Mouse (Mus musculus): Measurements from ENCODE around the gene Nbr1. TPM values are rescaled to one million over a fixed set of nuclear protein-coding genes. Genes with fewer than 3 reads are reported as not detected.
"Not testable (repeated sequence)": the region's sequence is repeated elsewhere in the genome, so short reads cannot be mapped to it uniquely, and the experiment has no call there.

Gene Nbr1
- polyA plus RNA-seq, 1 experiment from 2014 or later, result 50.9 TPM

GRCm38 (mm10) chr11:101620022-101620655, 68.2 kb downstream of the Nbr1 start:
- not testable (repeated sequence) for H3K4me2 ChIP-seq (ENCODE audit: low read length); H3K27me3 ChIP-seq (replicated peaks; ENCODE audit: control insufficient read depth, insufficient read depth, low read length); H3K9ac ChIP-seq (ENCODE audit: low read length); DNase-seq (ENCODE audit: low spot score); ATAC-seq (replicated peaks; ENCODE audit: low FRiP score, low TSS enrichment, low read depth); H3K9me3 ChIP-seq (ENCODE audit: control insufficient read depth, low read length); H3K36me3 ChIP-seq (ENCODE audit: control insufficient read depth, insufficient read depth, low read length); H3K27ac ChIP-seq (ENCODE audit: low read depth); H3K4me3 ChIP-seq (ENCODE audit: low read depth, low read length)
- peaks cover 19% of the 10 kb centered on the region for H3K4me1 ChIP-seq (replicated peaks; ENCODE audit: control insufficient read depth, insufficient read depth, low read length)
- WGBS, result 83% methylated on average over 11 of the region's 11 CpGs

GRCm38 (mm10) chr11:101626649-101626994, 74.7 kb downstream of the Nbr1 start:
- no peaks in the 10 kb centered on the region for H3K27me3 ChIP-seq (replicated peaks; ENCODE audit: control insufficient read depth, insufficient read depth, low read length)
- no peak for DNase-seq (ENCODE audit: low spot score)
- no peaks in the 10 kb centered on the region for H3K4me1 ChIP-seq (replicated peaks; ENCODE audit: control insufficient read depth, insufficient read depth, low read length)
- peak overlapping the region; percentile 51 for H3K9ac ChIP-seq (ENCODE audit: low read length)
- H3K4me3 ChIP-seq (ENCODE audit: low read depth, low read length), result peak overlapping the region; percentile 39
- H3K27ac ChIP-seq (ENCODE audit: low read depth), result peak overlapping the region; percentile 98
- peak overlapping the region; percentile 57 for H3K4me2 ChIP-seq (ENCODE audit: low read length)
- H3K9me3 ChIP-seq (ENCODE audit: control insufficient read depth, low read length), result no peaks in the 10 kb centered on the region
- 3% methylated on average over 8 of the region's 8 CpGs for WGBS
- H3K36me3 ChIP-seq (ENCODE audit: control insufficient read depth, insufficient read depth, low read length), result no peaks in the 10 kb centered on the region; the same call in 1 of the 2 replicates
- ATAC-seq (replicated peaks; ENCODE audit: low FRiP score, low TSS enrichment, low read depth), result peak; percentile 20

GRCm38 (mm10) chr11:101626995-101627856, 75.3 kb downstream of the Nbr1 start, which contains the start of gene Rdm1:
TSS of gene Rdm1 (plus strand) at chr11:101627195.
- H3K36me3 ChIP-seq (ENCODE audit: control insufficient read depth, insufficient read depth, low read length), result no peaks in the 10 kb centered on the region; the same call in 1 of the 2 replicates
- ATAC-seq (replicated peaks; ENCODE audit: low FRiP score, low TSS enrichment, low read depth) (peak; percentile 93), DNase-seq (ENCODE audit: low spot score) (peak; percentile 92)
- no peaks in the 10 kb centered on the region for H3K4me1 ChIP-seq (replicated peaks; ENCODE audit: control insufficient read depth, insufficient read depth, low read length)
- peak within 1 kb of the TSS; percentile 53 for H3K4me3 ChIP-seq (ENCODE audit: low read depth, low read length)
- no peaks in the 10 kb centered on the region for H3K9me3 ChIP-seq (ENCODE audit: control insufficient read depth, low read length)
- WGBS, result under 1% methylated on average over 34 of the region's 34 CpGs
- peak within 1 kb of the TSS; percentile 88 for H3K4me2 ChIP-seq (ENCODE audit: low read length)
- H3K9ac ChIP-seq (ENCODE audit: low read length), result peak within 1 kb of the TSS; percentile 70
- peak within 1 kb of the TSS; percentile 98 for H3K27ac ChIP-seq (ENCODE audit: low read depth)
- no peaks in the 10 kb centered on the region for H3K27me3 ChIP-seq (replicated peaks; ENCODE audit: control insufficient read depth, insufficient read depth, low read length)

- under 1% methylated on average over 33 of the region's 33 CpGs for WGBS
- Histone ChIP-seq H3K9me3 (ENCODE audit: control insufficient read depth, low read length) (no peaks in the 10 kb centered on the region), H3K27ac (ENCODE audit: low read depth) (peak overlapping the region; percentile 98), H3K36me3 (ENCODE audit: control insufficient read depth, insufficient read depth, low read length) (no peaks in the 10 kb centered on the region; the same call in 1 of the 2 replicates), H3K27me3 (replicated peaks; ENCODE audit: control insufficient read depth, insufficient read depth, low read length) (no peaks in the 10 kb centered on the region), H3K9ac (ENCODE audit: low read length) (peak overlapping the region; percentile 70), H3K4me2 (ENCODE audit: low read length) (peak overlapping the region; percentile 88), H3K4me1 (replicated peaks; ENCODE audit: control insufficient read depth, insufficient read depth, low read length) (no peaks in the 10 kb centered on the region), H3K4me3 (ENCODE audit: low read depth, low read length) (peak overlapping the region; percentile 53)
- peak; percentile 53 for ATAC-seq (replicated peaks; ENCODE audit: low FRiP score, low TSS enrichment, low read depth)
- peak; percentile 98 for DNase-seq (ENCODE audit: low spot score)
Measured at GRCm38 (mm10) chr11:101627857-101628559, 76.1 kb downstream of the Nbr1 start.

GRCm38 (mm10) chr11:101628733-101629417, 76.9 kb downstream of the Nbr1 start:
- ATAC-seq (replicated peaks; ENCODE audit: low FRiP score, low TSS enrichment, low read depth); H3K27me3 ChIP-seq (replicated peaks; ENCODE audit: control insufficient read depth, insufficient read depth, low read length); DNase-seq (ENCODE audit: low spot score); H3K36me3 ChIP-seq (ENCODE audit: control insufficient read depth, insufficient read depth, low read length); H3K9me3 ChIP-seq (ENCODE audit: control insufficient read depth, low read length); H3K27ac ChIP-seq (ENCODE audit: low read depth); H3K4me1 ChIP-seq (replicated peaks; ENCODE audit: control insufficient read depth, insufficient read depth, low read length): not testable (repeated sequence)
- Histone ChIP-seq H3K9ac (ENCODE audit: low read length) (peak overlapping the region; percentile 70), H3K4me3 (ENCODE audit: low read depth, low read length) (peak overlapping the region; percentile 53), H3K4me2 (ENCODE audit: low read length) (peak overlapping the region; percentile 88)
- 70% methylated on average over 4 of the region's 5 CpGs for WGBS

Other genes starting within 250 kb of the Nbr1 start
- 141 and 155 TPM in 2 replicates for gene Becn1, start 249.9 kb upstream of the Nbr1 start, polyA plus RNA-seq (2014; fragmentation: Nextera tagmentation; extraction: Ambion mirVana)
- 112 and 118 TPM in 2 replicates for gene Psme3, start 235.9 kb upstream of the Nbr1 start, polyA plus RNA-seq (2014; fragmentation: Nextera tagmentation; extraction: Ambion mirVana)
- gene Aoc2, start 227.1 kb upstream of the Nbr1 start, polyA plus RNA-seq (2014; fragmentation: Nextera tagmentation; extraction: Ambion mirVana), result 1.4 and 1.8 TPM in 2 replicates
- 1.9 and 2.3 TPM in 2 replicates for gene Aoc3, start 221.5 kb upstream of the Nbr1 start, polyA plus RNA-seq (2014; fragmentation: Nextera tagmentation; extraction: Ambion mirVana)
- not detected in 2 replicates for gene G6pc, start 184.6 kb upstream of the Nbr1 start, polyA plus RNA-seq (2014; fragmentation: Nextera tagmentation; extraction: Ambion mirVana)
- 78.9 and 80.2 TPM in 2 replicates for gene Aarsd1, start 134.5 kb upstream of the Nbr1 start, polyA plus RNA-seq (2014; fragmentation: Nextera tagmentation; extraction: Ambion mirVana)
- 8.6 and 9.6 TPM in 2 replicates for gene Gm27029, start 127.4 kb upstream of the Nbr1 start, polyA plus RNA-seq (2014; fragmentation: Nextera tagmentation; extraction: Ambion mirVana)
- gene Rundc1, start 127.1 kb upstream of the Nbr1 start, polyA plus RNA-seq (2014; fragmentation: Nextera tagmentation; extraction: Ambion mirVana), result 13.5 and 14.5 TPM in 2 replicates
- gene Ptges3l, start 126.8 kb upstream of the Nbr1 start, polyA plus RNA-seq (2014; fragmentation: Nextera tagmentation; extraction: Ambion mirVana), result 16.3 and 17.9 TPM in 2 replicates
- gene Rpl27, start 109.9 kb upstream of the Nbr1 start, polyA plus RNA-seq (2014; fragmentation: Nextera tagmentation; extraction: Ambion mirVana), result 412 and 439 TPM in 2 replicates
- gene Ifi35, start 103.7 kb upstream of the Nbr1 start, polyA plus RNA-seq (2014; fragmentation: Nextera tagmentation; extraction: Ambion mirVana), result 16.9 and 18.3 TPM in 2 replicates
- gene Rnd2, start 87.2 kb upstream of the Nbr1 start, polyA plus RNA-seq (2014; fragmentation: Nextera tagmentation; extraction: Ambion mirVana), result 15.9 and 16.7 TPM in 2 replicates
- 50.7 and 60.0 TPM in 2 replicates for gene Vat1, start 85.9 kb upstream of the Nbr1 start, polyA plus RNA-seq (2014; fragmentation: Nextera tagmentation; extraction: Ambion mirVana)
- 13.3 and 17.1 TPM in 2 replicates for gene Brca1, start 194 bp upstream of the Nbr1 start, polyA plus RNA-seq (2014; fragmentation: Nextera tagmentation; extraction: Ambion mirVana)
- gene Tmem106a, start 30.1 kb downstream of the Nbr1 start, polyA plus RNA-seq (2014; fragmentation: Nextera tagmentation; extraction: Ambion mirVana), result 7.6 and 8.9 TPM in 2 replicates
- not detected in 2 replicates for gene Gm11634, start 47.1 kb downstream of the Nbr1 start, polyA plus RNA-seq (2014; fragmentation: Nextera tagmentation; extraction: Ambion mirVana)
- gene Rdm1, start 75.0 kb downstream of the Nbr1 start, polyA plus RNA-seq (2014; fragmentation: Nextera tagmentation; extraction: Ambion mirVana), result 30.8 and 44.8 TPM in 2 replicates
- gene Arl4d, start 113.4 kb downstream of the Nbr1 start, polyA plus RNA-seq (2014; fragmentation: Nextera tagmentation; extraction: Ambion mirVana), result 7.8 and 8.3 TPM in 2 replicates
- gene Dhx8, start 180.8 kb downstream of the Nbr1 start, polyA plus RNA-seq (2014; fragmentation: Nextera tagmentation; extraction: Ambion mirVana), result 28.3 and 35.3 TPM in 2 replicates
- gene Etv4, start 233.2 kb downstream of the Nbr1 start, polyA plus RNA-seq (2014; fragmentation: Nextera tagmentation; extraction: Ambion mirVana), result 5.5 and 6.2 TPM in 2 replicates

Data from intestine, embryonic 14.5 days (tissue).